In the genomic region with DNA sequence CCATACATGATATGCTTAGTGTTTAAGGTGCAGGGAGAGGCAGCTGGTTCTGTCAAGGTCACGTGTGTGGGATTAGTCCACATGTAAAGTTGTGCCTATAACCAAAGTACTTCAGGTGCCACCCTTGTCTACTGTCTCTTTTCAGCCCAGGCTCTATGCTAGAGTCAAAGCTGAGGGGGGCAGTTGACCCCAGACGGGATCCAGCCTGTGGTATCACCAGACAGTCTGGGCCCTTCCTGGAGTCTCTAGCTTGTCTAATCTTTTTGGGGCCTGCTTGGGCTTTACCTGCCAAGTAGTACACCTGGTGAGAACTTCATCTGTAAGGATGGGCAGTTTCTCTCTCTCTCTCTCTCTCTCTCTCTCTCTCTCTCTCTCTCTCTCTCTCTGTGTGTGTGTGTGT, we compare ENCODE assay signal across 8 mouse cellular contexts. TPM values are rescaled to one million over a fixed set of nuclear protein-coding genes. Genes with fewer than 3 reads are reported as not detected.
DNase-seq lines count a peak whose midpoint lies in the region; ATAC-seq lines count a peak whose summit lies in the region.

No protein-coding gene starts in this region.

- H3K4me1 ChIP-seq in liver, embryonic 12.5 days = peaks cover 52% of the 10 kb centered on the region

- peak overlapping the region; percentile 100 for H3K4me3 ChIP-seq in liver, embryonic 12.5 days

- H3K9ac ChIP-seq in liver, embryonic 12.5 days = peak overlapping the region; percentile 100

- 50% methylated on average over 2 of the region's 2 CpGs for WGBS in liver, embryonic 12.5 days (ENCODE audit: insufficient replicate concordance)

- 0 out of 2 replicates have a peak overlapping the region, but pooled peaks have one; percentile 96 for H3K27ac ChIP-seq in liver, embryonic 12.5 days

- H3K4me2 ChIP-seq in liver, embryonic 12.5 days = peak overlapping the region; percentile 98

- no peaks in the 10 kb centered on the region for H3K9me3 ChIP-seq in liver, embryonic 12.5 days (replicated peaks)

- H3K27me3 ChIP-seq in liver, embryonic 12.5 days (replicated peaks) = no peaks in the 10 kb centered on the region

- DNase-seq in adrenal gland, postnatal 14 days = peak; percentile 2
- no peak for DNase-seq in adrenal gland, adult 8-10 months
- peak; percentile 3 for DNase-seq in right cerebral cortex, postnatal 14 days
- no peak for DNase-seq in right cerebral cortex, postnatal 4 days
- DNase-seq in c-Kit-positive CD71-positive TER-119-positive erythroid progenitor cells, embryonic 14.5 days (ENCODE audit: low spot score) = no peak
- DNase-seq in natural killer cell, adult 2 months (ENCODE audit: low spot score in 2 of 2) = no peak
- DNase-seq in layer of hippocampus, adult 18-20 months (ENCODE audit: low spot score in 2 of 2) = no peak

- peaks cover 28% of the 10 kb centered on the region for H3K36me3 ChIP-seq in liver, embryonic 12.5 days

- no peak for ATAC-seq in liver, embryonic 12.5 days

RNA-seq across cellular contexts. Expression of a gene that starts 0.7 kb away (rescaled TPM):
- total RNA-seq in adrenal gland, postnatal 14 days (2021) = 111 and 139 TPM in 2 replicates
- 100 to 1,000 TPM; 118 to 221 (median 178) TPM for total RNA-seq in adrenal gland, adult 8-10 months (2022)
- 26.3 and 27.5 TPM in 2 replicates for polyA plus RNA-seq in liver, embryonic 12.5 days (2016; fragmentation: Nextera tagmentation; extraction: Ambion mirVana)
- total RNA-seq in layer of hippocampus, adult 18-20 months (2021) = 1,000 to 10,000 TPM in 1 of 2 experiments, 100 to 1,000 TPM in 1; 995 to 1,010 TPM

RNA-seq across cellular contexts. Expression of a gene that starts 7.4 kb away (rescaled TPM):
- total RNA-seq in adrenal gland, postnatal 14 days (2021) = 116 and 118 TPM in 2 replicates
- total RNA-seq in adrenal gland, adult 8-10 months (2022) = 100 to 1,000 TPM in 1 of 4 experiments, 10 to 100 TPM in 3; 30.0 to 119 (median 51.6) TPM
- polyA plus RNA-seq in liver, embryonic 12.5 days (2016; fragmentation: Nextera tagmentation; extraction: Ambion mirVana) = 2.5 and 4.0 TPM in 2 replicates
- total RNA-seq in layer of hippocampus, adult 18-20 months (2021) = 100 to 1,000 TPM in 1 of 2 experiments, 10 to 100 TPM in 1; 92.9 to 115 TPM

RNA-seq across cellular contexts. Expression of a gene that starts 17.0 kb away (rescaled TPM):
- total RNA-seq in adrenal gland, postnatal 14 days (2021) = 12.0 and 12.3 TPM in 2 replicates
- 10 to 100 TPM; 13.1 to 28.3 (median 19.4) TPM for total RNA-seq in adrenal gland, adult 8-10 months (2022)
- 32.0 and 34.8 TPM in 2 replicates for polyA plus RNA-seq in liver, embryonic 12.5 days (2016; fragmentation: Nextera tagmentation; extraction: Ambion mirVana)
- 10 to 100 TPM; 15.2 to 21.0 TPM for total RNA-seq in layer of hippocampus, adult 18-20 months (2021)

RNA-seq across cellular contexts. Expression of a gene that starts 28.1 kb away (rescaled TPM):
- 19.2 and 20.6 TPM in 2 replicates for total RNA-seq in adrenal gland, postnatal 14 days (2021)
- total RNA-seq in adrenal gland, adult 8-10 months (2022) = 10 to 100 TPM; 29.8 to 33.9 (median 31.5) TPM
- polyA plus RNA-seq in liver, embryonic 12.5 days (2016; fragmentation: Nextera tagmentation; extraction: Ambion mirVana) = 5.3 and 6.1 TPM in 2 replicates
- total RNA-seq in layer of hippocampus, adult 18-20 months (2021) = 10 to 100 TPM; 32.9 to 36.4 TPM

RNA-seq across cellular contexts. Expression of a gene that starts 32.6 kb away (rescaled TPM):
- total RNA-seq in adrenal gland, postnatal 14 days (2021) = 0.37 TPM in 1 of 2 replicates, not detected in the other
- total RNA-seq in adrenal gland, adult 8-10 months (2022) = under 1 TPM in 2 of 4 experiments, not detected in 2; 0.18 to 0.22 TPM
- 0.44 and 0.46 TPM in 2 replicates for polyA plus RNA-seq in liver, embryonic 12.5 days (2016; fragmentation: Nextera tagmentation; extraction: Ambion mirVana)
- 1 to 10 TPM; 1.1 to 1.6 TPM for total RNA-seq in layer of hippocampus, adult 18-20 months (2021)

Comparison
In these comparisons a context has a peak if more than half of its experiments do, and no peak if none do; other contexts are left out.
1. DNase-seq: peak in adrenal gland, postnatal 14 days (single experiment) and right cerebral cortex, postnatal 14 days (single experiment); none in adrenal gland, adult 8-10 months (single experiment), right cerebral cortex, postnatal 4 days (single experiment), c-Kit-positive CD71-positive TER-119-positive erythroid progenitor cells, embryonic 14.5 days (single experiment), natural killer cell, adult 2 months (0 of 2) and layer of hippocampus, adult 18-20 months (0 of 2).